Mouse (Mus musculus): ENCODE results near the gene Pprc1.
A peak's percentile ranks its signal among the peaks of the same experiment; 100 is the strongest.

Gene Pprc1

DNA sequence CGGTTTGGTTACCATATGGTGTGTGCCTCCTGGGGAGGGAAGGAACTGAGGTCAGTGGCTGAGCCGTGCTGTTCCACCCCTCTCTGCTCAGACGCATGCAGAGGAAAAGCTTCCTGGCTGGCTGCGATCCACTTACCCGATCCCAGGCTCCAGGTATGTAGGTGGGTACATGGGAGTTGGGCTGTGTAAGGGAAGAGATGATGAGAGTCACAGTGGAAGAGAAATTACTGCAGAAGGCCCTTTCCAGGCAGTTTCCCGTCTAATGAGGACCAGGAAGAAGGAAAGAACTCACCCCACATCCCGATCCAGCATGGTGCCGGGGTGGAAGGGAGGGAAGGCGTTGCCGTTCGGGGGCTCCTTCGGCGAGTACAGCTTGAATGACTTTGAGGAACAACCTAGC is 8.7 kb upstream of the Pprc1 start:
- DNase-seq, result no peak

DNA sequence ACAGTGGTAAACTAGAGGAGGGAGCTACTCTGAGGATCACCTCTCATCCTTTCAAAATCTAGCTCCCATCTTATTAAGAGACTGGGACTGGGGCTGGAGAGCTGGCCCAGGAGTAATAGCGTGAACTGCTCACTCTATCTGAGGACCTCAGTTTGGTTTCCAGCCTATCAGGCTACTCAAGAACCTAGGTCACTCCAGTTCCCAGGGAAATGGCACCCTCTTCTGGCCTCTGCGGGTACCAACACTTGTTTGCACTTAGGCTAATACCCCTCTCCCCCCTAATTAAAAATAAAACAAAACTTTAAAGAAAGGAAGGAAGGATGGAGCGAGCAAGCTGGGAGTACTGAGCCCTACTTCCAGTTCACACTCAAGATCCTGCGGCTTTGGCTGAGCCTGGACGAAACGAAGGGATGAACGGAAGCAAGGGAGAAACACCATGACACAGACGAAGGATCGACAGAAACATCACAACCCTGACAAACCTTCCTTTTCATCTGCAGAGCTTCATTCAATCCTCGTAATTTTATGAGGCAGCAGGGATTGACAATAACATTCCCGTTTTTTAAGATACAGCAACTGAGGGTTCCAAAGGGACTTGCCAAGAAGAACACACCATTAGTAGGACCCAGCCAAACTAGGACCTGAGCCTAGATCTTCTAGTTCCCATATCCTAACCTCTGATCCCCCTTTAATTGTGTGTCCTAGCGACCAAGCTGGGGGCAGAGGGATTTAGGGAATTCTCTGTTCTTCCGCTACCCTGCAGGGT is 8.0 kb upstream of the Pprc1 start:
- no peak for DNase-seq

DNA sequence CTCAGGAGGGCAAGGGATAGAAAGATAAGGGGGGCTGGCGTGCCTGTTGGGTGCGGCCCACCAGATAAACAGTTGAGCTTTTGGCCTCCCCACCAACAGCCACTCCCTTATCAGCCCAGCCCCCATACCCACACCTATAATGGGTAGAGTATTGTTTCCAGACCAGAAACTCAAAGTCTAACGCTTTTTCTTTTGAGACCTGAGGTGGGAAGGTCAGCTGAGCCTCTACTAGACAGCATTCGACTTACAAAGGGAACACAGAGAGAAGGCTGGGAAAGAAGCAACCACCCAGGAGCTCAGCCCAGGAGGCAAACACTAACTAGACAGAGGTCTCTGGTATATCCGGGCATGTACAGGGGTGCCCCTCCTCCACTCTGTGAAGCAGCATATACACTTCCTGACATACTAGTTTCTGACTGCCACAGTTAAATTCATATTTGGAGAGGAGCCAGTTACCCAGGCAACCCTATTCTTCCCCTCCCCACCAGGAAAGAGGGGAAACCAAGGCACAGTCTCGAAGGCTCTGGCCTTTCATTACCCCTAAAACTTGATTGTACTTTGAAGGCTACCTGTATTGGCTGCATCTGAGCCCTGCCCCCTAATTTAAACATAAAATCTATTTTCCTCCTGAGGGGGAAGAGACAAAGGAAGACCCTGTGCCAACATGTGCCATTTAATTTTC is 7.3 kb upstream of the Pprc1 start:
- no peak for DNase-seq

DNA sequence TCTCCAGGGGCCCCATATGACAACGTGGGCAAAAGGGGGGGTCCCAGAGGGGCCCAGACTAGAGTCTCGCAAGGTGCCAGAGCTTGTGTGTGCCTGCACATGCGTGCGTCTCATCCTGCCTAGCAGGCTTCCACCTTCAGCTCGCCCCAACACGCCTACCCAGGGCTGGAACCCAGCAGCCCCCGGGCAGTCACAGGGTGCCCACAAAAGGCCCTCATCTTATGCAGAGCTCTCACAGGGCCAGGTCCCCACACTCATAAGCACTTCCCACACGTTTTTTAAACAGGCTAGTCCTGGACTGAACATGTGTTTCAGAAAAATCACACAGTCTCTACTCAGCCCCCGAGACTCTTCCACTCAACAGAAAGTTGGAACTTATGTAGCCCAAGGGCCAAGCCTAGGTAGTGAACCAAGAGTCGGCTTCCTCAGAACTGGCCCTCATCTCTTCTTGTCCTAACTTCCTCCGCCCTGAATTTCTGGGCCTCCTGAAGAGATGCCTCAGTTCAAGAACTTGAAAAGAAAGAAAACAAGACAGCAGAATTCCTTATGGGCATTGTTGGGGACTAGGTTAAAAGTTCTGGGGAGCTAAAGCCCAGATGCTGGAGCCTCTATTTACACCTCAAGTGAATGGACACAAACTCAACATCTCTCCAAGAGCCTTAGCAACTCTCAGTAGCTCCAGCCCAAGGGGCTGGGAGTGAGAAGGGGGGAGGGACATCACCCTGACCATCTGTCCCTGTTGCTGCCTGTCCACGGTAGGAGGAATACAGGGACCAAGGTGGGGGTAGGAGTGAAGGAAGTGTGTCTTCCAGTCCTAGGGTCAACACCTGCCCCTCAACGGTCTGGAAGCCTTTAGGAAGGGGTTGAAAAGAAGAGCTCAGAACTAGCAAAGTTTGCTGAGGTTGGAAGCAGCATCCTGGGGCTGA is 6.5 kb upstream of the Pprc1 start:
- DNase-seq, result no peak

DNA sequence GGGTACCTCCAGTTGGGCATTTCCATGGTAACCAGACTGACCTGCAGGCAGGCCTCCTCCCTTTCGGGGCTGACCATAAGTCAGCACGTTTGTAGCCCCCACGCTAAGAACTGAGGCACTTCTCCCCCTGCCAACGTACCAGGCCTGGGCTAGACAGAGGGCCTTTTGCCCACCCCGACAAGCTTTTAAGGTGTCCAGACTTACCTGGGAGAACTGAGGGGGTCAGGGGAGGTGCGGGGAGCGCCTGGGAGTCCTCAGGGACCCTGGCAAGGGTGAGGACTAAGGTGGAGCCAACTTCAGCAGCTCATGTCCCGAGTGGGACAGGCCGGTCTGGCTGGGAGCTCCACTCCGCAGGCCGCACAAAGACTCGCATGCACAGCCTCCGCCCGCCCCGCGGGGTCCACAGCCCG is 5.8 kb upstream of the Pprc1 start:
- no peak for DNase-seq

DNA sequence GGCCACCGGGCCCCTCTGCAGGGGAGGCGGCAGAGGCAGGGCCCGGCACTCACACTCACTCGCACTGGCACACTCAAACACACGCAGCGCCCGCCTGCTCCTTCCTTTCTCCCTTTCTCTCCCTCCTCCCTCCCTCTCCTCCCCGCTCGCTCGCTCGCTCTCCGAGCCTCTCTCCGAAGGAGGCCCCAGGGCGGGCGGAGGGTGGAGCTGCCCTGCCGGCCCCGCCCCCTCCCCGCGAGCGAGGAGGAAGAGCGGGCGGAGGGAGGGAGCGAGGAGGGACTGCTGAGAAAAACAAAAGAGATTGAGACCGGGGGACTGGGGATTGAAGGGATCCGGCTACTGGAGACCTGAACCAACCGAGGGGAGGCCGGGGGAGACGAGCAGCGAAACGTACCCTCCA is 5.2 kb upstream of the Pprc1 start:
- DNase-seq, result peak; percentile 91

DNA sequence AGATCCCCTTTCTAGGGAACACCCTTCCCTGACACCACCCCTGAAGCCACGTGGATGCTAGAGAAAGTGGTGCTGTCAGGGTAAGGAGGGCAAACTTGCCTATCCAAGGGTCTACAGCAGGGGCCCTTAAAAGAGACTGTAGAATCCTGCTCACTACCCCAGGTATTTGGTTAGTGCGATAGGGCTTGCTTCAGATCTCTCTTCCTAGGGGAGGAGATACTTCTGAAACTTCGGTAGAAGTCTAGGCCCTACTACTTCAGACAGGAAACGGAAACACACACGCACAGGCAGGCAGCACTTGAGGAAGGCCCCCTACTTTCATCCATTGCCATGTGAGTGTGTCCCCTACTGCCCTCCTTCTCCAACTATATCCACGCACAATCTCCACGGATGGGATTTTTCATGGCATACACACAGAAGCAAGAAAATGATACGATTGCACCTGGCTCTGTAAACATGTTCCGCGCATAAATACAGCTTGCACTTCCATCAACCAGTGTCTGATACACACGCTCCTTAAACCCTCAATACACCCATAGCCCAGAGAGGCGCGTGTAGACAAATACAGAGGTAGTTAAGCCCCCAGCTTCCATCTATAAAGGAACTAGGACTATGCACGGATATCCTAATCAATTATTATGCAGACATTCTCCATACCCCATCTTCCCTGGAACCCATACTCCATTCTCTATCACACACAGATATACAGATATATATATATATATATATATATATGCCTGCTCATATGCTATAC is 4.4 kb upstream of the Pprc1 start:
- no peak for DNase-seq

DNA sequence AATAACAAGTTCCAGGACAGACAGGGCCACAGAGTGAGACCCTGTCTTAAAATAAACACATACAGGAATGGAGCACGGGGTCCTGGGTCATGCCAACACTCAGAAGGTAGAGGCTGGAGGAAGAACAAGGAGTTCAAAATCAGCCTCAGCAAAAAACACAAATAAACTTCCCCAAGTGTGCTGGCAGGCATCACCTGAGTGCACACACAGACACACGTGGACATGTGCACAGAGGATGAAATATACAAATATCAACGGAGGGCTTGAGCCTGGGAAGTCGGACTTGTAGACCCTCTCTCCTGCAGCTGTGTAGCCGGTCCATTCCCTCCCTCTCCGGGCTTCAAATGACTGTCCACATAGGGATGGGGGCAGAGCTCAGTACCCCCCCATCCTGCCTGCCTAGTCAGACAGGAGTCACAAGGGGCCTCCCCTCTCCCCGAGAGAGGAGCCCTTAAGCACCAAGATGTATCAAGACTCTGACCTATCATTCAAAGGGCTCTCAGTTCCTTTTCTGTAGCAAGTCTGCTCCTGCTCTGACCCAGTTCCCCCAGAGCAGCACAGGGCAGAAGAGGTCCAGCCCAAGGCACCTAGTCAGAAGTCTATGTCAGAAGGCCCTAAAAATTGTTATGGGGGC is 3.3 kb upstream of the Pprc1 start:
- no peak for DNase-seq

DNA sequence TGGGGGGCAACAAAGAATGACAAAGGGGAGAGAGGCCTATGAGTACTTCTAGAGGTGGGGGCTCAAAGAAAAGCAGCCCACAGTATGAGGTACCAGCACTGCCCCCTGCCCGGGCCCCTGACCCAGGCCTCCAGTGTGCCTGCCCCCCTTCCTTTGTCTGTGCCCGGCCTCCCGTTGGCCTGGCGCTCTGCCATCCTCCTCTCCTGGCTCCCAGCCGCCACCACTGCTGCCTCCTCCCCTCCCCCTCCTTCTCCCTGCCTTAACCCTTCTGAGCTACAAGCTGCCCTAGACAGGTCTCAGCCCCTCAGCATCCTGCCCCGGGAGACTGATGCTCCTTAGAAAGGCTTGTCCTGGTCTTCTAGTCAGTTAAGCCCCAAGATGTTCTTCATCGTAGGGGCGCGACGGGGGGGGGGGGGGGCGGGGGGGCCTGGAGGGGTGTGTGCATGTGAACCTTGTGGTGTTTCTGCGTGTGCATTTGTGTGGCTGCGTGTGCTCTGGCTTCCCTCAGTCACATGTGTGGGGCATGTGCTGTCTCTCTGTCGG is 2.7 kb upstream of the Pprc1 start:
- peak; percentile 81 for DNase-seq

DNA sequence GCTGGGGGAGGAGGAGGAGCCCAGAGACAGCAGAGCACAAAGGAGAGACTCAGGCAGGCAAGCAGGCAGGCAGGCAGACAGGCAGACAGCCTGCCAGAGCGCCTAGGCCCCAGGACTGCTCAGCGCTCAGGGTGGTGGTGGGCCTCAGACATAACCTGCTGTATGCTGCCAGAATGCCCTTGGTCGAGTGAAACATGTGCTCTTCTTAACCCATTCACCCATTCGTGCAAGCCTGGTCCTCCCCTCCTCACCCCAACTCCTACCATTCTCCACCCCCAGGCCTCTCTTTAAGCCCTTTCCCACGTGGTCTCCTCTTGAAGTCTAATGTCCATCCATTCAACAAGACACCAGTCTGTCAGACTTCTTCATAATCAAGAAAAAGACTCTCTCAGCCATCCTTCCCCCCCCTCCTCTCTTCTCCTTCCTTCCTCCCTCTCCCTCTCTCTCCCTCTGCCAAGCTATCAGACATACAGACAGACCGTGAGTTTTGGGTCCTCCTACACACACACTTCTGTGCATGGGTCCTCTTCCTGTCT is 2.1 kb upstream of the Pprc1 start:
- peak; percentile 80 for DNase-seq

DNA sequence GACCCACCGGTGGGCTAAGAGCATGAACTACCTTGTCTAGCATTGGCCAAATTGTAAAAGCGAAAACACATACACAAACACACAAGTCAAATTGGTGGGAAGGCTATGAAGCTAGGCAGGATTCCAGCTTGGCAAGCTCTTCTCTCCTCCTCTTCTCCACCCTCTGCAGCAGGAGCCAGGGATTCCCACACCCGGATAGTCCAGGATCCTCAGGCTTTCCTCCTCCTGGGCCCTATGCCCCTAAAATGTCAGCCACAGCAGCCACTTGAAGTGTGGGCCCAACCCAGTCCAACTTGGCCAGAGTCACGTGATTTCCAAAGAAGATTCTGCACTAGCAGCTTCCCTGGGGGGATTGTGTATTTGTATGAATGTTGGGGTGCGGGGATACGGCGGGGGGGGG is 1.3 kb upstream of the Pprc1 start:
- no peak for DNase-seq

DNA sequence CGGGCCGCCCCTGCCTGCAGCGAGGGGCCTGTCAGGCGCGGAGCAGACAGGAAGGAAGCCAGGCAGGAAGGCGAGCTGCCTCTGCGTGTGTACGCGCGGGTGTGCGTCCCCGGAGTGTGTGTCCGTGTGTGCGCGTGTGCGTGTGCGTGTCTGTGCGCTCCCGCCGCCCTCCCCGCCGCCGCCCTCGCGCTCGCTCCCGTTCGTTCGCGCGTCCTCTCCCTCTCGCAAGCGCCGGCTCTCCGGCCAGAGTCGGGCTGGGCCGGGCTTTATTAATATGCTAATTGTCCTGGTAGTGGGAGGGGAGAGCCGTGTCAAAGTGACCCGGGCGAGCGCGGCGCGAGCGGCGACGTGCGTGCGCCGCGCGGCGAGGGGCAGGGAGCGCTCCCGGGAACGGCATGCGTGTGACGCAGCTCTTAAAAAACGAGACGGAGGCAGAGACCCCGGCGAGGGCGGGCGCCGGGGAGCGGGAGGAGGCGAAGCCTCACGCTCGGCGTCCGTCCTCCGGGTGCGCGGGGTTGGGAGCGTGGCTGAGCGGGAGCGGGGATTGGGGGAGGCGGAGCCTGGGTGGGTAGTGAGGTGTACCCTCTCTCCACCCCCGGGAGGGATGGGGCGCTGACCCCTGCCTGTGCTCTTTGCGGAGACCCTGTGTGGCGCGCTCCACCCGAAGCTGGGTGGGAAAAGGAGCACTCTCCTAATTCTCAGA is 458 bp downstream of the Pprc1 start, which contains the start of gene Ldb1:
TSS of gene Ldb1 (minus strand) at position 222 of the 703 bp plus-strand sequence.
- peak; percentile 86 for DNase-seq

DNA sequence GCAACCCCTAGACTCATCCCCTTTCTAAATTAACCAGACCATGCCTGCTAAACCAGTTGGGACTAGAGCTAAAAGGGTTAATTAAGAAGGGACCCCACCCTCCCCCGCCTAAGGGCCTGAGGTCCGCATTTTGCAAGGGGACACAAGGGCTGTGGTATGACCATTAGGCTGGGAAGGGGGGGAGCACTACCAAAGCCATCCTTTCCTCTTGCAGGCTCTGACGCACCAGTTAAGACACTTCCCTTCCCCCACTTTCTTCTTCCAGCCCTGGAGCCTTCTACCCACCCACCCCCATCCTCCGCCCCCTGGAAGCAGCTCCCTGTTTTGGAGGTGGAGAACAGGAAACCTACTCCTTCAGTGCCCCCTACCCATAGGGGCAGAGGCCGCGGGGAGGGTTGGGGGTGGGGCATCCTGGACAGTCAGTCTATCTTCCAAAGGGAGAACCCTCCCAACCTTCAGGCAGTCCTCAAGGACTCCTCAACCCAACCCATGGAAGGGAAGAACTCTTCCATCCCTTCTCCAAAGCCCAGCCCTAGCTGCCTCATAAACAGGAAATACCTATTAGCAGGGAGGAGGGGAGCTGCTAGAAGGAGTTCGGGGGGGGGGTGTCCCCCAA is 1.1 kb downstream of the Pprc1 start:
- DNase-seq, result peak; percentile 68

DNA sequence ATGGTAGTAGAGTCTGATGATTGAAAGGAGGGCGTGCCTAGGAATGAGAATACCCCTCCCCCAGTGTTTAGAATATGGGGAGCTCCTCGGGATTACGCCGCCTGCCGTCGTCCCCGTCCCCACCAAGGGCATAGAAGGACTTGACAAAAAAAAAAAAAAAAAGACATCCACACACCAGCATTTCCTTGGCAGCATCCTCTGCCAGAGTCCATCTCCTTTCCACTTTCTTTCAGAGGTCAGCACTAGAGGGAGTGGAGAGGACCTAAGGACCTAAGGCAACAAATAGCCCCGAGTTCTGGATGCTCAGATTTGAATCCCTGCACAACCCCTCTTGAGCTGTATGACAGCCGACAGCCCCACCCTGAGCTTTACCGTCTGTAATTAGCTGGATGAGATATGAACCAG is 1.9 kb downstream of the Pprc1 start:
- DNase-seq, result no peak

DNA sequence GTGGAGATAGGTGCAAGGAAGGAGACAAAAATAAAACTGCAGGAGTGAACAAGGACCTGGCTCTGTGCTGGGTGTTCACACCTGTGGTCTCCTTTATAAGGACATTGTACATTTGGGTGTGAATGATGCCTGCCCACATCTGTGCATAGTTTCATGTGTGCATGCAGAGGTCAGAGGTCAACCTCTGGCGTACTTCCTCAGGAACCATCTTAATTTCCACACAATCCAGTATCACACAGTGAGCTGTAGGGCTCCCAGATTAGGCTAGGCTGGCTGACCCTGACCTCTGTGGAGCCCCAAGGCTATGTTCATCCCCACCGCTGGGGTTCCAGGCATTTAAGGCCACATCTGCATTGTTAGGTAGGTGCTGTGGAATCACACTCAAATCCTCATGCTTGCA is 2.7 kb downstream of the Pprc1 start:
- DNase-seq, result no peak

DNA sequence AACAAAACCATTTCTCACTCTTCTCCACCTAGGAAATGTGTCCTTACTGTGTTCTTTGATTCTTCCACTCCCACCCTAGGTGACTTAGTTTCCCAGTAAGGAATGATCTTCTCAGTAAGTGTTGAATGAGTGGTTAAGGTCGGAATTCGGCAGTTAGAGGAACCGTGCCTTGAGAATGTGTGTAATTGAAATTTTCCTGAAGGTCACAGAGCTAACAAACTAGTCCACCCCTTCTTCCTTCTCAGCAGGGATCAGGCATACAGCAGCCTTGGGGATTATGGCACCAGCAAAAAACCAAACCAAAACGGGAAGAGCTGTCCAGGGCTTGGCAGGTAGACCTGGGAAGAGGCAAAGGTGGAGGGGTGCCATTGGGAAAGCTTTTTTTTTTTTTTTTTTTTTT is 4.4 kb downstream of the Pprc1 start:
- DNase-seq, result no peak

DNA sequence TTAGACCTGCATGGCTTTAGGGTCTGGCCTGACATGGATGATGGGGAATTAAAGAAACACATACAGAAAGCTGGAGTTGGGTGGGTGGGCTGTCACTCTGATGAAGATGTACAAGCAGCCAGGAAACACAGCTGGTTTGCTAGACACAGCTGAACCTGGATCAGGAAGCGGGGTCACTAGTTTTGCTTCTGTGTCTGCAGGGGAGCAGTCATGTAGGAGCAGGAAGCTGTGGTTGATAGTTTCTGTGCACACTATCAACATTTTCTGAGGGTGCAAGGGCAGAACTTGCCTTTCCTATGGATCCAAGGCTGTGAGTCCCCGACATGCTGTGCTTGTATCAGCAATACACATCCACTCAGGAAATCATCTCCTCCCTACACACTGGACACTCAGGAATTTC is 5.8 kb downstream of the Pprc1 start:
- no peak for DNase-seq

DNA sequence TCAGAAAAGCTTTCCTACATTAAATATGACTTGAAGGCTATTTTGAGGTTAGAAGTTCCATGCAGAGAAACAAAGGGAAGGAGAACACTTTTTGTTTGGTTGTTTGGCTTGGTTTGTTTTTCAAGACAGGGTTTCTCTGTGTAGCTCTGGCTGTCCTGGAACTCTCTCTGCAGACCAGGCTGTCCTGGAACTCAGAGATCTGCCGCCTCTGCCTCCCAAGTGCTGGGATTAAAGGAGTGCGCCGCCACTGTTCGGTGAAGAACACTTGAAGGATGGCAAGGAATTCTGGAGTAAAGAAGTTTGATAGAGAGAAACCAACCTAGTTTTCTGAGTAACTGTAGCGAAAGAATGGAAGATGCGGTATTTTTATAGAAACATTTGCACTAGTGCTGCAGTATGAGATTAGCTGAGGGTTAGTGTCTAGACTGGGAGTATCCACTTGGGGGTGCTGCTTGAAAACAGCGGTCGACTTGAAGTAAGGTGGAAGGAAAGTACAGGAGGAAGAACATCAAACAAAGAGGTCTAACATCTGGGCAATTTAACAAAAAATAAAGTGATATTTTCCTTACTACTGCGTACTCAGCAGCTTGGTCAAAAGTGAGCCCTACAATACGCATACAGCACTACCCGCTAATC is 11.2 kb downstream of the Pprc1 start:
- DNase-seq, result no peak

DNA sequence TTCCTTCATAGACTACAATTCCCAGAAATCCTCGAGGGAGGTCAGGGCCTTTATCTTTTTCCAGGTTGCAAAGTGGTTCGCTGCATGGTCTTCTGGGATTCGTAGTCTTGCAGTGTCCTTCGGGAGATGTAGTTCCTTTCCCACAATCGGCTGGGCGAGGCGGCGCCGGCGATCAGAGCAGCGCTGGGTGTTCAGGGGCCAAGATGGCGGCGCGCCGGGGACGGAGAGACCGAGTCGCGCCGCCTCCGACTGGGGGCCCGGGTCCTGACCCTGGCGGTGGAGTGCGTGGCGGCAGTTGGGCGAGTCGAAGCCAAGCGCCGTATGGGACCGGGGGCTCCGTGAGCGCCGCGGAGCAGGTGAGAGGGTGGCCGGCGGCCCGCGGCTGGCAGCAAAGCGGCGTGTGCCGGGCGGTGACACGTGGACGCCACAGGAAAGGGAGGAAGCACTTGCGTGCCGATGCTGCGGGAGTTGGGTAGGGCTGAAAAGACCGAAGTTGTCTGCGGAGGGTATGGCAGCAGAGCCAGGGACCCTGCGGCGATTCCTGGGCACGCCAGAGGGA is 11.8 kb downstream of the Pprc1 start:
- peak; percentile 96 for DNase-seq
